Mouse (Mus musculus) intestine, embryonic 16.5 days (tissue): ENCODE data around the gene Dusp13. TPM values are rescaled to one million over a fixed set of nuclear protein-coding genes. Genes with fewer than 3 reads are reported as not detected.

ENCODE experiments used
- ATAC-seq: fragments of 200-750 bp; cut with Nextera tagmentation; 2 replicates; pipeline ENCODE4 v1.8.0; 2017; ENCODE audit warnings: moderate TSS enrichment, moderate library complexity
- H3K27ac ChIP-seq: fragments of 300-500 bp; sonication (generic); 2 replicates; pipeline ENCODE4 v1.5.1; 2014; ENCODE audit warnings: mild to moderate bottlenecking, low read length
- H3K27me3 ChIP-seq: fragments of 300-500 bp; sonication (generic); replicated peaks from 2 replicates; pipeline ENCODE4 v1.6.1; 2014; ENCODE audit warnings: low read length, control low read depth, mixed read lengths; ENCODE audit not compliant: control insufficient read depth, insufficient read depth
- H3K36me3 ChIP-seq: fragments of 300-500 bp; sonication (generic); 2 replicates; pipeline ENCODE4 v1.6.1; 2014; ENCODE audit warnings: low read length, control low read depth; ENCODE audit not compliant: control insufficient read depth, insufficient read depth
- H3K4me1 ChIP-seq: fragments of 300-500 bp; sonication (generic); 2 replicates; pipeline ENCODE4 v1.6.1; 2014; ENCODE audit warnings: low read length, control low read depth, mixed read lengths; ENCODE audit not compliant: control insufficient read depth, insufficient read depth
- H3K4me2 ChIP-seq: fragments of 300-500 bp; sonication (generic); 2 replicates; pipeline ENCODE4 v1.6.1; 2014; ENCODE audit warnings: low read depth, low read length, control low read depth
- H3K4me3 ChIP-seq: fragments of 300-500 bp; sonication (generic); 2 replicates; pipeline ENCODE4 v1.5.1; 2014; ENCODE audit warnings: mild to moderate bottlenecking, low read length
- H3K9ac ChIP-seq: fragments of 300-500 bp; sonication (generic); 2 replicates; pipeline ENCODE4 v1.6.1; 2014; ENCODE audit warnings: low read depth, low read length
- H3K9me3 ChIP-seq: fragments of 300-500 bp; sonication (generic); 2 replicates; pipeline ENCODE4 v1.6.1; 2016; ENCODE audit warnings: low read length, control low read depth; ENCODE audit not compliant: control insufficient read depth
- WGBS: fragments of 180-500 bp; shearing (Covaris S2); extraction: QIAGEN DNeasy Blood & Tissue Kit; methylation state at CpG from one replicate; pipeline ENCODE4 v1.1.7; 2014; 5-methylcytosine and 5-hydroxymethylcytosine counted together
- polyA plus RNA-seq: library from polyadenylated mRNA; unstranded; fragments of >200 nt; fragmentation: Nextera tagmentation; extraction: Ambion mirVana; gene quantifications from 2 replicates; pipeline ENCODE4 v1.2.1, GENCODE M21; 2015

Dusp13 gene
- polyA plus RNA-seq, 1 experiment from 2014 or later, result not detected

- H3K9ac ChIP-seq, result no peak overlapping the region
- peaks cover 6% of the 10 kb centered on the region; the same call in 1 of the 2 replicates for H3K4me1 ChIP-seq
- peaks cover 9% of the 10 kb centered on the region; the same call in 1 of the 2 replicates for H3K27me3 ChIP-seq
- no peak overlapping the region for H3K4me3 ChIP-seq
- no peak for ATAC-seq
- H3K36me3 ChIP-seq, result no peaks in the 10 kb centered on the region
- 82% methylated on average over 3 of the region's 3 CpGs for WGBS
- no peak overlapping the region for H3K4me2 ChIP-seq
- H3K9me3 ChIP-seq, result no peaks in the 10 kb centered on the region
- H3K27ac ChIP-seq, result no peak overlapping the region
These were observed 59.9 kb downstream of the Dusp13 start for GRCm38 (mm10) chr14:21691070-21691469.

GRCm38 (mm10) chr14:21686376-21687279 lies 64.4 kb downstream of the Dusp13 start:
- peaks cover 9% of the 10 kb centered on the region; the same call in 1 of the 2 replicates for H3K27me3 ChIP-seq
- 10% methylated on average over 49 of the region's 49 CpGs for WGBS
- peaks cover 14% of the 10 kb centered on the region for H3K4me1 ChIP-seq
- H3K4me2 ChIP-seq, result peak overlapping the region; percentile 79
- ATAC-seq, result peak; percentile 41
- no peaks in the 10 kb centered on the region for H3K9me3 ChIP-seq
- H3K4me3 ChIP-seq, result peak overlapping the region; percentile 39
- no peak overlapping the region for H3K27ac ChIP-seq
- H3K36me3 ChIP-seq, result no peaks in the 10 kb centered on the region
- peak overlapping the region; percentile 30; the same call in 1 of the 2 replicates for H3K9ac ChIP-seq

- H3K4me1 ChIP-seq, result peaks cover 14% of the 10 kb centered on the region
- WGBS, result 92% methylated on average over 10 of the region's 10 CpGs
- H3K4me2 ChIP-seq, result no peak overlapping the region
These were observed 65.4 kb downstream of the Dusp13 start for GRCm38 (mm10) chr14:21685411-21686146.

GRCm38 (mm10) chr14:21683834-21684233 lies 67.1 kb downstream of the Dusp13 start:
- Histone ChIP-seq H3K4me2 (no peak overlapping the region), H3K9me3 (no peaks in the 10 kb centered on the region), H3K4me3 (no peak overlapping the region), H3K4me1 (peaks cover 20% of the 10 kb centered on the region), H3K9ac (no peak overlapping the region), H3K27ac (no peak overlapping the region), H3K36me3 (no peaks in the 10 kb centered on the region), H3K27me3 (peaks cover 9% of the 10 kb centered on the region; the same call in 1 of the 2 replicates)
- ATAC-seq, result no peak
- 86% methylated on average over 4 of the region's 4 CpGs for WGBS

More at GRCm38 (mm10) chr14:21685411-21686146, 65.4 kb downstream of the Dusp13 start:
- Histone ChIP-seq H3K36me3 (no peaks in the 10 kb centered on the region), H3K9me3 (no peaks in the 10 kb centered on the region), H3K9ac (no peak overlapping the region), H3K4me3 (no peak overlapping the region), H3K27ac (no peak overlapping the region), H3K27me3 (peaks cover 9% of the 10 kb centered on the region; the same call in 1 of the 2 replicates)
- ATAC-seq, result no peak

Other genes with a start within 250 kb of the Dusp13 start
- gene Dupd1, start 36.6 kb downstream of the Dusp13 start, polyA plus RNA-seq, result not detected in 2 replicates
- 11.4 and 12.5 TPM in 2 replicates for gene Samd8, start 650 bp downstream of the Dusp13 start, polyA plus RNA-seq
- gene Vdac2, start 74.1 kb upstream of the Dusp13 start, polyA plus RNA-seq, result 410 and 422 TPM in 2 replicates
- 88.2 and 89.1 TPM in 2 replicates for gene Comtd1, start 97.8 kb upstream of the Dusp13 start, polyA plus RNA-seq
- gene Zfp503, start 238.4 kb upstream of the Dusp13 start, polyA plus RNA-seq, result 5.1 and 7.2 TPM in 2 replicates